Mouse (Mus musculus) 3134 (cell line): ENCODE data around the gene Gm10750.
"Not testable (repeated sequence)": the region's sequence is repeated elsewhere in the genome, so short reads cannot be mapped to it uniquely, and the experiment has no call there.

Experiments used
- DNase-seq: peaks from one replicate; pipeline ENCODE4 v3.0.0-alpha.2; 2011; ENCODE audit warnings: low spot score; ENCODE audit not compliant: insufficient read length; ENCODE audit errors: extremely low read depth

The Gm10750 gene

GRCm38 (mm10) chr2:149017137-149017536 is at the start of gene Gm10750:
Gene Gm10750 (minus strand): TSS chr2:149017237.
- DNase-seq, result not testable (repeated sequence)

- DNase-seq, result no peak
Observed at GRCm38 (mm10) chr2:149004826-149005225, 12.2 kb downstream of the Gm10750 start.

GRCm38 (mm10) chr2:149003151-149003550 is 13.9 kb downstream of the Gm10750 start, which contains the start of gene Gm1330:
Gene Gm1330 (minus strand): TSS chr2:149003251.
- no peak for DNase-seq

GRCm38 (mm10) chr2:148995133-148995532 is 21.9 kb downstream of the Gm10750 start:
- DNase-seq, result no peak
